Mouse (Mus musculus) gastrocnemius, adult 8-10 months (tissue): ENCODE results near the gene Pigh. TPM values are rescaled to one million over a fixed set of nuclear protein-coding genes. Genes with fewer than 3 reads are reported as not detected.
A peak's percentile ranks its signal among the peaks of the same experiment; 100 is the strongest.

ENCODE experiments used
- DNase-seq, 2 experiments: peaks; one replicate each; pipeline ENCODE4 v3.0.0; 2022; ENCODE audit warnings: low spot score in 2 of 2
- total RNA-seq, 4 experiments: library from RNA; stranded (reverse); gene quantifications; 2 replicates each; pipeline ENCODE4 v1.2.4; 2022

The Pigh gene
- total RNA-seq = 1 to 10 TPM; 1.6 to 2.3 (median 1.9) TPM

DNA sequence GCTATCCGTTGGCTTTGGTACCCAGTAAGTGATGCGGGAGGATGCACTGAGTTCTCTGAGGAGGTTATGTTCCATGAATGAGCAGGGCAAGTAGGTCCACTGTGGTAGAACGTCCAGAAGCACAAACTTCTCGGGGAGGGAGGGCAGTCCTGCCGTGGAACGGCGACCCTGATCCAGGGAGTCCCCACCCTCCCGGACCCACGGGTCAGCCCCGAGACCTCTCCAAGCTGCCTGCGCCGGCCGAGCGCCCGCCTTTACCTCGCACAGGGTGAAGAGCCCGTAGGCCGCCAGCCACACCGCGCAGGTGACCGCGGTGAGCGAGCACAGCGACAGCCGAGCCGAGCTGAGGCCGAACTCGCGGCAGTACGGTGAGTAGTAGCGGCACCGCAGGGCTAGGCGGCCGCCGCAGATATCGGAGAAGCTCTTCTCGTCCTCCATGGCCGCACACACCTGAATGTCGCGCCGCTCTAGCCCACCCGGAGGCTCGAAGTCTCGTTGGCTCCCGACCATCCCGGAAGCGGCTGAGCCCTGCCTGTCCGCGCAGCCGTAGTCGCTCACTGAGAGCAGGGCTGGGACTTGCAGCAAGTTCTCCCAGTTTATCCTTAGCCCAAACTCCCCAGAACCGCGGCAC is at the start of gene Pigh:
Gene Pigh, minus strand, starts transcription at position 470 of the 631 bp plus-strand sequence.
- DNase-seq = peak; percentile 52 to 74

DNA sequence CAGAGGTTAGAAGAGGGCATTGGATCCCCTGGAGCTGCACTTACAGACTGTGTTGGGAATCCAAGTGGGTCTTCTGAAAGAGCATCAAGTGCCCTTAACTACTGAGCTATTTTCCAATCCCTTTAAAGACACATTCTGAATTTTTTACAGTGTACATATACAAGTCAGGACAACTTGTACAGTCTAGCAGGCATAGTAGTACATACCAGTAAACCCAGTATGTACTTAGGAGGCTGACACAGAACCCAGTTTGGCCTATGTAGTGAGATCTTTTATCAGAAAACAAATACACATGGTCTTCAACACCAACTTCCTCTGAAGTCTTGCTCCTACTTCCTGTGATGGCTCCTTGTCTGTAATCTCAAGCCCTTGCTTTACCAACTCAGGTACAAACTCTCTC is 49.5 kb upstream of the Pigh start:
- DNase-seq = no peak

DNA sequence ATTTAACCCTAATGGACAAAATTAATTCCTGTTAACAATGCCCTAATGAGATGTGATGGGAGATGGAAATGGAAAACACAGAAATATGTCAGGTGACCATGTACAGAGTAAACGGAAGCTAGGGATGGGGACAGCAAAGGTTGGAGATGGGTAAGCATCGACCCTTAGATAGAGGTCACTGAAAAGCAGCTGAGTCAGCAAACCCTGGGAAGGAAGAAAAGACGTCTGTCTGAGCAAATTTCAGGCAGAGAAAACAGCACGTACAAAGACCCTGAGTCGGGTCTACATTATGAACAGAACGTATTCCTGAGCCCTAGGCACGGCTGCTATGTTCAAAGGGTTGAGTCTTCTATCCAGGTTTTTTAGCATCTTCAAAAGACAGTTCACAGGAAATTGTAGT is 47.5 kb upstream of the Pigh start:
- no peak for DNase-seq

DNA sequence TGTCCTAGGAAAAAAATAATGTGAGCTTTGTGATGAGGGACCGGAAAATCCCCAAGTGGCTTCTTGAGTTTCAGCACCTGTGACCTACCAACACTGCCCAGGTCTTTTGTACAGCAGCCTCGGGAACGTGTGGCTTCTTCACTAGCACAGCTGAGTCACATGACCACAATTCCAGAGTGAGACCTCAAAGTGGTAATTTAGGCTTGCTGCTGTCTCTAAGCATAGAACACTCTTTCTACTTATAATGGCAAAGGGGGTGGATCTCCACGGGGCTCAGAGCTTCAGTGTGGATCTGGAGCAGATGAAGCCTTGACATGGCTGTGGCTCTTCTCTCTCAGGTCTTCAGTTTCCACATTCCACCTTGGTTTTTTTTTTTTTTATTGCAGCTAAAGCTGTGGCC is 45.7 kb upstream of the Pigh start:
- no peak for DNase-seq

DNA sequence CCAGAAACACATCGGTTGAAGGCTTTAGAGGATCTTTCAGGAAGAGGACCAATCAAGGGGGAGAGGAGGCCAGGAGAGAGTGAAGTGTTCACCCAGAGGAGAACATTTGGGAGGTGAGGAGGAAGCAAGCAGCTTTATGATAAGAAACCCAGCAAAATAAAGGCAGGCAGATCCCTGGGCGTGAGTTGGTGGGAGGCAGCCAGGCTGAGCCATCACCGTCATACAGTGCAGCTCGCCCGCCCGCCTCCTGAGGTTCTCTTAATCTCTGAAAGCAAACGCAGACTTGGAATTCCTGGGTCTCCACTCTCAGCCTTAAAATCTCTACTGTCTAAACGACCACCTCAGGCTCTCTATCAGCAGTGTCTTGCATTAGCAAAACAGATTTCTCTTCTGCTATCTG is 45.2 kb upstream of the Pigh start:
- no peak for DNase-seq

DNA sequence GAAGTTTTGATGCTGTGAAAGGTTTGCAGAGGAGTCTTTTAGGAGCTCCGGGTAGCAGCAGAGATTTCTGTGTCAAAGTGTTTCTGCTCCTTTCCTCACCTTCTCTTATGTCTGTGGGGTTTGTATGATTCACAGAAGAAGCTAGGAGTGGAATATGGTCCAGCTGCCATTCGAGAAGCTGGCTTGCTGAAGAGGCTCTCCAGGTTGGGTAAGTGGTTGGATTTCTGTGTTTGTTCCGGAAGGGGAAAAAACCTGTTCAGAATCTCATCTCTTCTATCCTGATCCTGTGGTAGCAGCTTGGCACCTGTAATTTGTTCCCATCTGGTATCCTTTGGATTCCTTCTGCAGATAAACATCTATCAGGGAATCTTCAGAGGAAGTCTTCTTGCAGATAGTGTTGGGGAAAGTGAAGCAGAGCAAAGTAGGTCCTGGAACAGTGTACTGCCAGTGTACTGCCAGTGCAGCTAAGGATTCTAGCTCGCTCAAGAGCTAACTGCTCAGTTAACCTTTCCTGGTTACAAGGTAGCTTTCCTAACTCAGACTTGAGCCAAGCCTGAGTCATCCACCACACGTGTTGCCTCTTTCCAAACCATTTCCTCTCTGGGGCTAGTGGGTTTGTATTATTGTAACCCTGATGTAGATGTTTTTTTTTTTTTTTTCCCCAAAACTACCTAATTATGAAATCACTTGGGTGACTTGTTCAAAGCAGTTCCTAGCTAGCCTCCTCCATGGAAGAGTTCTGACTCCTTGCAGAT is 42.4 kb upstream of the Pigh start:
- DNase-seq = no peak

DNA sequence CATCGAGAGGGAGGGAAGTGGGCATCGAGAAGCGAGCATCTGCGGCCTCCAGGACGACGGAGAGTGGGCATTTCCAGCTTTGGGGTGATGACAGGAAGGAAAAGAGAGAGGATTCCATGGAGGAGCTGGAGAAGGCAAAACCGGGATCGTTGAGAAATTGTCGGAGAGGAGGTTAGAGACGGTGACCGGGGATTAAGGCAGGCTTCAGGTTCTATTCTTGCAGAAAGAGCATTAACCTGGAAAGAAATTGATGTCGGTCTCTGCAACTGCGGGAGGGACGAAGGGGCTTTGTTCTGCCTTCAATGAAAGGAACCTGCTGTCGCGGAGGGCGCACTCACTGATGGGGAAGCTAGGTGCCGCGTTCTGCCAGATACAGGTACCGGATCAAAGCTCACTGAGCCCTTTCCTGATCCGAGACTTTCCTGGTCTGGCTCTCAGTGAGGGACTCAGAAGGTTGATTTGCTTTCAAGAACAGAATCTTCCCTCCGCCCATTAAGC is 41.8 kb upstream of the Pigh start:
- no peak for DNase-seq

DNA sequence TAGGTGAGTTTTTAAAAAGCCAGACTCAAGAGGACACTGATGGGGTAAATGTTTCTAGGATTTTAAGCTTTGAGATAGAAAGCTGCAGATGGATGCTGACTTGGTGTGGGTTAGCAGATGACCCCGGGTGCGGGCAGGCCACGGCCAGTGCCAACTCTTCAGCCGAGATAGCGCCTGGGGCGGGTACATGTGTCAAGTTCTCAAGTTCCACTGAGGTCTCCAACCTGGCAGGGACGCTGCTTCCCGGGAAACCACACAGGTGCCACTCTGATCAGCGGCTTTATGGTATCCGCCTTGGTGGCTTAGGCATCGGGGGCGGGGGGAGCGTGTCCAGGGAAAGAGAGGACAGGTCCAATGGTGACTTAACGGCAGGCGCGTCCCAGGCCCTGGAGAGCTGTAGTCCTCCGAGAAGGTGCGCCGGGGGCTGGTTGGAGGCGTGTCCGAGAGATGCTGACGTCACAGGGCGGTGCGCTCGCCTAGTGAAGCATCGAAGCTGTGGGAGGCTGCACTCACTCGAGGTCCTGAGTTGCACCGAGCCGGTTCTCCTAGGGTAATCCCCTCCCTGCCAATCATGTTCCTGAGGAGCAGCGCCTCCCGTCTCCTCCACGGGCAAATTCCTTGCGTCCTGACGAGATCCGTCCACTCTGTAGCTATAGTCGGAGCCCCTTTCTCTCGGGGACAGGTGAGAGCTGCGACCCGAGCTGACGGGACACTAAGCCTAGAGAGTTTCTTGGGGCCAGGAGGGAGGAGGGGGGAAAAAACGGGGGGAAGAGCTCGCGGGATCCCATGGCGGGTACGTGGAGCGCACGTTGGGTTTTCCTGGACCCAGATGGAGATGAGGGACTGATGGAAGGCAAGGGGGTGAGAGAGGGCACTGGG is 41.1 kb upstream of the Pigh start, which contains the start of gene Arg2:
Gene Arg2, plus strand, starts transcription at position 479 of the 879 bp plus-strand sequence.
- peak in 1 of 2 experiments; percentile 7 for DNase-seq

DNA sequence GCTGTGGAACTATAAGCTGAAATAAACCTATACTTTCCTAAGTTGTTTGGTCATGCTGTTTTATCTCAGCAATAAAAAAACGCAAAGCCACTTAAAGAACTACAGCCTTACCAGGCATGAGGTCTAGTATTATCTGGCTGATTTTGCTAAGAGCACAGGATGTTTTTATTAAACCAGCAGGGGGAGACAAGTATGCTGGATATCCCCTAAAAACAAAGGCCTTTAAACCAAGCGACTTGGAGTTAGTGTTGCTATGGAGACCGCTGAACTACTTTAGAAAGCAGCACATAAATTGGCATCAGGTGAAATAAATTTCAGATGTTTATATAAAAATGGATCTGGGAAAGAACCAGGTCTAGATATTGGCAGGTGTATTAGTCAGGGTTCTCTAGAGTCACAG is 33.4 kb upstream of the Pigh start:
- DNase-seq = no peak

DNA sequence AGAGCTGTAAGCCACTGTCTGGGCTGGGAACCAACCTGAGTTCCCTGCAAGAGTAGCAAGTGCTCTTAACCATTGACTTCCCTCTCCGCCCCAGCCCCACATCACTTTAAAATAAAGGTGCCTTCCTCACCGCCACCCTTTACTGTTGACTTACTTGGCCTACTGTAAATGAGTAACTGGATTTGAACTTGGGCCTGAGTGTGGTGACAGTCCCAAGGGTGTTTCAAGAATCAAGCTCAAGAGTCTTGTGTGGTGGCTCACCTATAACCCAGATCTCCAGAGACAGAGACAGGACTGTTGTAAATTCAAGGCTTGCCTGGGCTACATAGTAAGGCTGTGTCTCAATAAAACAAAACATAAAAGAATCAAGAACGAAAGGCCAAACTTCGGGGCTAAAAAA is 29.5 kb upstream of the Pigh start:
- no peak for DNase-seq

DNA sequence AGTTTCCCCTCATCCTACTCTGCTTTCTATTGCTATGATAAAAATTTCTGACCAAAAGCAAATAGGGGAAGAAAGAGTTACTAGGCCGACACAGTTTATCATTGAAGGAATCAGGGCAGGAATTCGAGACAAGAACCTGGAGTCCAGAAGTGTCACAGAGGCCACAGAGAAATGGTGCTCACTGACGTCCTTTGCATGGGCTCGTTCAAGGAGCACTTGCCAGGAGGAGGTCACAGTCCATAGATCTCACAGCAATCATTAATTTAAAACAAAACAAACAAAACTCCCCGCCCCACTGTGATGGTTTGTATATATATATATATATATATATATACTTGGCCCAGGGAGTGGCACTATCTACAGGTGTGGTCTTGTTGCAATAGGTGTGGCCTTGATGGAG is 15.9 kb upstream of the Pigh start:
- DNase-seq = no peak

DNA sequence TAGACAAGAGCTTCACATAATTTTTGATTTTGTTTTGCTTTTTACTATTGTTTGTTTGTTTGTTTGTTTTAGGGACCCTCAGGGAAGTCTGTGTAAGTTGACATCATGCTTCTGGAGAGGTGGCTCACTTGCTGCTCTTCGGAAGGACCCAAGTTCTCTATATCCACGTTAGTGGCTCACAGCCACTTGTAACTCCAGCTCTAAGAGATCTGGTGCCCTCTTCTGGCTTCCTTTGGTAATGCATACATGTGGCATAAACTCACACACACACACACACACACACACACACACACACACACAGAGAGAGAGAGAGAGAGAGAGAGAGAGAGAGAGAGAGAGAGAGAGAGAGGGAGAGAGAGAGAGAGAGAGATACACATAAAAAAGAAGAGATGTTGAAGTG is 15.1 kb upstream of the Pigh start:
- no peak for DNase-seq

DNA sequence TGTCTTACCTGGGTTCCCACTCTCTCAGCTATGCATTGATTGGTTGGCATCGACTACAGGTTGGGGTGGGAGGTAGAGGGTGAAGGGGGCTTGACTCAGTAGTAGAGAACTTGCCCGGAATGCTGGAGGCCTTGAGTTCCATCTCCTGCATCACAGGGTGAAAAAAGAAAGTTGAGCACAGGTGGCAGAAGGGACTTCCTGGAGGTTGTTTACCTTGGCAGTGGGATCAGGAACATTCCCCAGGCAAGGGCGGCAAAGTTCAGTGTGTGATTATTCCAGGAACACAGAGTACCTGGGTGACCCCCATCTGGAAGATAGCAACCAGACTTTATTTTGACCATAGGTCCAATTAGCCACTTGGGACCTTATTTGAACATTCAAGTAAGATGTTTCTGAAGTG is 14.3 kb upstream of the Pigh start:
- no peak for DNase-seq

DNA sequence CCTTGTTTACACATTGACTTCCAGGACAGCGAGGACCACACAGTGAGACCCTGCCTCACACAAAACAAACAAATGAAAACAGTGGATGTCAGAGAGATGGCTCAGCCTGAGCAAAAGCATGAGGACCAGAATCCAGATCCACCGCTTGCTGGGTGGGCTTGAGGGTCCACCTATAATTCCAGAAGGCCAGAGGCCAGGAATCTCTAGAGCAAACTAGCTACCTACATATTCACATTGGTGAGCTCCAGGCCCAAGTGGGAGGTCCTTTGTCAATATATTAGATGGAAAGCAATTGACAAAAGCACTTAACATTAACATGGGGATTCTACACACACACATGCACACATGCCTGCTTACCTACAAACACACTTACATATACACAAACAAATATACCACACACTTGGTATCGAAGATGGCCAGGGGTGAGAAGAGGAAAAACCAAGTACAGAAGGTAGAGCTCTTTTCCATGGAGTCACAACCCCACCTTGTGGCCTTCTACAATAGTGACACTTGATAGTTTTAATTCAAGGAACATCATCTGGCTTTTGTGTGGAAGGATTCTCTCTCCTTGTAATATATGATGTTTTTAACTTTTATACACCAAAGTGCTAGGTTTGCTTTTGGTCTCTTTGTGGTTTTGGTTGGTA is 7.8 kb upstream of the Pigh start:
- DNase-seq = no peak

DNA sequence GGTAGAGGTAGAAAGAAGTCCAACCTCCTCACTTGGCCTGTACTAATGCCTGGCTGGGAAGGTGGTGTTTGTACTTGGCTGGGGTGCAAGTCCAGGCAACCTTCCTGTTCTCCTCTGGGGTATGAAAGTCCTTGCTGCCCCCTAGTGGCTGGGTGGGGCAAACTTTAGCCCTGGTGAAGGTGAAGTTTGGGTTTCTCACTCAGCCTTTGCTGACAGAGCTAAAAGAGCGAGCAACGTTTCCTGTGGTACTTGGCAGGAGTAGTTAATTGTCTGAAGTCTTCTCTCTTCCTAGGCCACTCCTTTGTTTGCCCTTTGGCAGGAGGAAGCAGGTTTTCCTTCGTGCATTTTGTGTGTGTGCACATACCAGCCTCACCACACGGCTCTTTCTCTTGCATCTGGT is 3.1 kb upstream of the Pigh start:
- DNase-seq = peak; percentile 41

DNA sequence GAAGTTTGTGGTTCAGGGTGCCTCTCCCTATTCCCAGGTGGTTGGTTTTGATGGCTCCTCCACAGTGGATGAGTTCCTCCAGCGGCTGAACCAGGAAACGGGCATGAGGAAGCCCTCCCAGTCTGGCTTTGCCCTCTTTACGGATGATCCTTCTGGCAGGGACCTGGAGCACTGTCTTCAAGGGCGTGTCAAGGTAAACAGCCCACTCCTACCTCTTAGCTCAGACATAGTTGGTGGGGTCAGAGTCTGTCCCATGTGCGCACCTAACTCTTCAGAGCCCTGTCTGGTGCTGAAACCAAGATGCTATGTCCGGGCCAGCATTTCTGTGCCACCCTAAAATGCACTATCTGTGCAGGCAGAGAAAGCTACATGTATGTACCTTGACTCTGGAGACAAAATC is 16.1 kb downstream of the Pigh start:
- no peak for DNase-seq

DNA sequence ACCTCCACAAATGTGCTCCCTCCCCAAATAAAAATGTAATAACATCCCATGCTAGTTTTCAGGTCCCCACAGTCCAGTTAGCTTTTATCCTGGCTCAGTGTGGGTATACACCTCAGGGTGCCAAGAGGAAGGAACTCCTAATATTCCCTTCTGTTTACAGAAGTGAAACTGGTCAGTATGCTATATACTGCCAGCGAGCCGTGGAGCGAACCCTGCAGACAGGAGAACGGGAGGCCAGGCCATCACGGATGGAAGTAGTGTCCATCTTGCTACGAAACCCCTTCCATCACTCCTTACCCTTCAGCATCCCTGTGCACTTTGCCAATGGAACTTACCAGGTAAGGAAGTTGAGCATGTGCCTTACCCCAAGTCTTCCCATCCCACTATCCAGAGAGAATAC is 16.9 kb downstream of the Pigh start:
- DNase-seq = no peak

DNA sequence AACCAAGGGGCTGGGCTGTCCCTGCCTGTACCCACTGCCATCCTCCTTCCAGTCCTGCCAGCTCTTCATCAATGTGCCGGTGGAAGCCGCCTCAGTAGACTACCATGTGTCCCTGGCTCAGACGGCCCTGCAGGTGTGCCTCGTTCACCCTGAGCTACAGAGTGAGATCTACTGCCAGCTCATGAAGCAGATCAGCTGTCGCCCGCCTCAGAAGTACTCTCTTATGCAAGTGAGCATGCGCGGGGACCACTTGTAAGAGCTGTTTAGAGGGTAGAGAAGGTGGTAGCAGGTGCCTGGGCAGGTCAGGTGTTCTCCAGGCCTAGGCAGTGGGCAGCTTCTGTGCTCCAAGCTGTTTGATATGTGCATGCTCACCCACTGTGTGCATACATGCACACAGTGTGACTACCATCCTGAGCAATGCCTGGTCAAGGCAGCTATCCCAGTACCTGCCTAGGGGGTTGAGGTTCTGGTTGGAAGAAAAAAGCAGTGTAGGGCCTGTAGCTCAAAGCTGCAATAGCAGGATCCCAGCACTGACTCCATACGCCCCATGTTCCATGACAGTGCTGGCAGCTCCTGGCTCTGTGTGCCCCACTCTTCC is 18.6 kb downstream of the Pigh start:
- no peak for DNase-seq

DNA sequence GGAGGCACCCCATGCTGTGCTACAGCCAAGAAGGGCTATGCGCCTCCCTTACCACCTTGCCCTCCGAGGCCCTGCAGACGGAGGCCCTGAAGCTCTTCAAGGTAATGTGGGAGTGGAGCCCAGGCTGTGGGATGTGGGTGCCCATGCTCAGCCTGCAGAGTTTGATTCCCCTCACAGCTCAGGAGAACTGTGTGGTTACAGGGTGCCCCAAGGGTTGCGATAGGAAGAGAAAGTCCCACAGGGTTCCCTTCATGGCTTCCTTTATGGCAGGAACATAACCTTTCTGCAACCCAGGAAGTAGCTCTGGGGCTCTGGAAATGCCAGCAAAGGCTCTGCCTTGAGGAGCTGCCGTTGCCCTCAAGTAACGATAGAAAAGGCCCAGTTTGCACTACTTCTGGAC is 19.5 kb downstream of the Pigh start:
- no peak for DNase-seq

DNA sequence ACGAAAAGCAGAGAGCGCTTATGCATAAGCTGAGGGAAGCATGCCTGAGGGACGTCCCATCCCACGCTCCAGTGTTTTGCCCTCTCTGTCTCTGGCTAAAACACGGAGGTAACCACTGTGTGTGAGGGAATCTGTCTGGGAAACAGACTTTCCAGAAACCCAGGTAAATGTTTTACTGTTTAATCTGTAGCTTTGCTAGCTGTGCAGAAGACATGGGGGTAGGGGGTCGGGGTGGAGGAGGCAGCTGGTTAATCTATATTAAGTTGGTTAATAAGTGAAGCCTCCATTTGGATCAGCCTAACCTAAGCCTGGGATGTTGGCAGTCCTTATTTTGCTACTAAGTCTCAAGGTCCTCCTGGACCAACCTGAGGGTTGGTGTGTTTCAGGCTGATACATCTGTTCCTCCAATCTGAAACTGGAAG is 20.3 kb downstream of the Pigh start:
- DNase-seq = no peak

DNA sequence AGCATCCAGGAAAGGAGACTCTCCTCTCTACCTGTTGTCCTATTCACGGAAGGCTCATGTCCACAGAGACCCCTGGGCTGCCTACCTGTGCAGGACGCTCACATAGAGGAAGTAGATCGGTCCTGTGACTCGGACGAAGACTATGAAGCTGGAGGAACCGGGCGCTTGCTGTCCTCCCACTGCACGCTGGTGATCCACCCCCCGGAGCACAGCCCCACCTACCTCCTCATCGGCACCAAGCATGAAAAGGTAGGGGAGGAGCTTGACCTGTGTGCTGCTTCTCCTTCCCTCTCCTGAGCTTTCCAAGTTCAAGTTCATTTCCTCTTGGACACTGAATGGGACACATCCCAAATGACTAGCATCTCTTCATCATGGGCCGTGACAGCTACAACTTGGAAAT is 21.1 kb downstream of the Pigh start:
- DNase-seq = no peak
